Mouse (Mus musculus) ES-Bruce4 (cell line): Measurements from ENCODE around the gene Mtg1.

ENCODE experiments used
- CTCF ChIP-seq: IDR thresholded peaks from one replicate; pipeline ENCODE4 v1.8.1; 2011; ENCODE audit warnings: low read depth, low read length
- POLR2A ChIP-seq: IDR thresholded peaks from one replicate; pipeline ENCODE4 v1.8.1; 2011; ENCODE audit warnings: low read length; ENCODE audit not compliant: insufficient read depth

GRCm38 (mm10) chr7:140184206-140184605 lies 46.8 kb downstream of the Mtg1 start:
- TF ChIP-seq POLR2A: no peak
- no peak for TF ChIP-seq CTCF
